Mouse (Mus musculus) induced T-regulatory cell, adult 2 months (primary cell): ENCODE measurements at regions not wholly inside any gene's neighbourhood (a gene's known extent, or its start where the extent isn't known, plus 50 kb on each side); places are given as distances from the start of the nearest gene placed in this dataset.

Experiments
- DNase-seq: peaks from one replicate; pipeline ENCODE4 v3.0.0-alpha.2; 2012; ENCODE audit warnings: low read depth

- no peak for DNase-seq
Observed at GRCm38 (mm10) chr16:26302045-26302444, 69.6 kb downstream of the Cldn1 start.

DNA sequence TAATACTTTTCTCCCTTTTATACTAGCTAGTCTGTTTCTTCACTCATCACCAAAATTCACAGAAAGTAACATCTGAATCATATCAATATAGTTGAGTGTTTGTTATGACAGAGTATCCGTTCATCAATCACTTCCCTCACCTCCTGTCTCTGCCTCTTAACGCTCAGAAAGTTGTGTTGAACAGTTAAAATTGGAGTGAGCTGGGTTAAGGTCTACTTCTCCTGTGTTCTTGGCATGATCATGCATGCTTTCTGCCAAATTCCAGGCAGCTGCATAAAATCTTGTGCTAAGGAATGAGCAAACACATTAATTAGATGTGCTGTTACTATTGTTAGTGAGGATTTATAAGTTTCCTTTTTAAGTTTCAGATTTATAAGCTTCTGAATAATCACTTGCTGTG is 79.9 kb downstream of the Cldn1 start:
- DNase-seq = no peak

DNA sequence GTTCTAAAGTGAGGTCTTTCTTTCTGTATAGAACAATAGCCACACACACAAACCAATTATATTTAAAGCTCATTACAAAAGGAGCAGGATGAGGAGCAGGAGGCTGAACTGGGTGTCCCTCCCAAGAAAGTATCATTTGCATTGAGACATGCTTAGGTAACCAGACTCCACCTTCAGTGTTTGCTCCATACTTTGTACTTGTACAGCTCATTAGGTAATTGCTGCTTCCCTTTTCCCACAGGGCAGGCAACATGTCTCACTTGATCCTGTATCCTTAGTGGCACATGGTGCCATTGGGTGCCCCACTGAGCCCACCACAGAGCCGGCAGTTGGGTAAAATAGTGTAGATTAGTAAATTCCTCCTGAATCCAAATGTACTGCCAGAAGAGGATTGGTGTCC is 86.0 kb downstream of the Cldn1 start:
- DNase-seq = no peak

- DNase-seq = no peak
Observed at GRCm38 (mm10) chr16:26284713-26285112, 86.9 kb downstream of the Cldn1 start.

DNA sequence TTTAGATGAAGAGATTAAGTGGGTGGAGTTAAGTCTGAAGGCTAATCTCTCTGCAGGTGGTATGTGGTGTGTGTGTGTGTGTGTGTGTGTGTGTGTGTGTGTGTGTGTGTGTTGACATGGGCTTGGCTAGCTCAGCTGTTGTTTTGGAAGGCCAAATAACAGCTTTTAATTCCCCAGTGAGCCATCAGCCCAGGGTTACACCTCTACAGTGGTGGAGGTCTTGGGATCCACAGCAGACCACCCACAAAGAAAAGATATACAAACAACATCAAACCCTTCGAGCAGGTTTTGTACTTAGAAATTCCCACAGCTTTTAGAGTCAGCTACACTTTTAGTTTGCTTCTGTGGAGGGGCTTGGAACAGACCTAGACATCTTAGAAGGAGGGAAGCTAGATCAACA is 89.2 kb downstream of the Cldn1 start:
- DNase-seq = no peak

DNA sequence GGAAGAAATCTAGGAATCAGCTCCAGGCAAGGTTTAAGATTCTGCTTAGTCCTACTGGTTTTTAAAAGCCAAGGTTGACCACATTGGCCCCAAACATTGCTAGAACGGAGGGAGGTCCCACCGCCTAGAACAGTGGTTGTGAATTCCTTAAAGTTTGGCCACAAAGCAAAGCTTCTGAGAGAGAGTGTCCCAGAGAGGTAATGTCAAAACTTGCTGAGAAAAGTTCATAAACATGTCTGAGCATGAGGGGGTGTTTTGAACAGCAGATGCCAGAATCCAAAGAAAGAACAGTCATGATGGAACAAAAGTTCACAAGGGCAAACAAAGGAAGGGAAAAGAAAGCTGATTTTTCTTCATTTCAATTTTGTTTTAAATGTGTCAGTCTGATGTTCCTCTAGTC is 90.1 kb downstream of the Cldn1 start:
- no peak for DNase-seq

- no peak for DNase-seq
Observed at GRCm38 (mm10) chr16:26276789-26277188, 94.9 kb downstream of the Cldn1 start.

DNA sequence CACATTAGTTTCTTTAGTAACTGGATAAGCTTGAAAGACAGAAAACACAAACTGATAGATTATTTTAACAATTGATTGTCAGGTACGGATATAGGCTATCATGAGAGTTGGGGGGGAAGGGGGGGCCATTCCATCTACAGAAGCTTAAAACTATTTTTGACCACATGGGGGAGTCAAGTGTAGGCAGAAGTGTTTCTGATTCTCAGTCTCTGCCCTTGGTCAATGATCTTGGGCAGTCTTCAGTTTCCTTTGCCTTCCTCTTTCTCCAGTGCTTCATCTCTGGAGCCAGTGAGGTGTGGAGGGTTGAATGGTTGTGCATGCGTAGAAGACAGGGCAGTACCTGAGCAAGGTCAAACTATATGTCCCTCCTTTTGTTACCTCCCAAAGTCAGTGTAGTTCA is 118.8 kb downstream of the Cldn1 start:
- DNase-seq = no peak

DNA sequence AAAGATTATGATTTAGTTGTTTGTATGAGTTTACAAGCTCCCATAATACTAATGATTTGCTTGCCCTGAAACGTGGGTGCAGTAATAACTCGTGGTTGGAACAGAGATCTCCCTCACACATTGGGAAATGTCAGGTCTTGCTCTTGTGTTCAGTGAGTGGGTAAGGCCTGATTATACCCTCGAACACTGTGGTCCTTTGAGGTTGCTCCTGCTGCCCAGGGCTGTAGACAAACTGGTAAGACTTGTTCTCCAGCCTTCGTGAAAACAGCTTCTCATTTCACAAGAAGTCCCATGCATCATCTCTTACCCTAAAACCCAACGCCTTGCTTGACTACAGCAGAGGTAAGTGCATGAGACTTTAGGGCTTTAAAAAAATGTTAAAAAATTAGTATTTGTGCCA is 119.9 kb downstream of the Cldn1 start:
- no peak for DNase-seq

DNA sequence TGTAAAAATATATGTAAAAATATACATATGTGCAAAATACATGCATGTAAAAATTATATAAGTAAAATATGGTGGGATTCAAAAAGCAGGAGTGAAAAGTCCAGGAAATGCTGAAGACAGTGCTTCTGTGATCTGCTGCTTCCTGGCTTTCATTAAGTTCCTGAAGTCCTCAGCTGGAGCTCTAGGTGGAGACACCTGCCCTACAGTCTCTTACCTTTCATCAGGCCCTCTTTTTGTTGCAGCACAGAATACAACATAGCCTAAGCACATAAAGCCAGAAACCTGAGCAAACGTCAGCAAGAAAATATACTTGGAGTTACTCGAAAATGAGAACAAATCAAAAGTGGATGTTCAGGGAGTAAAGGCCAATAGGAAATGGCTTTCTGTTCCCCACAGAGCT is 120.6 kb downstream of the Cldn1 start:
- no peak for DNase-seq

DNA sequence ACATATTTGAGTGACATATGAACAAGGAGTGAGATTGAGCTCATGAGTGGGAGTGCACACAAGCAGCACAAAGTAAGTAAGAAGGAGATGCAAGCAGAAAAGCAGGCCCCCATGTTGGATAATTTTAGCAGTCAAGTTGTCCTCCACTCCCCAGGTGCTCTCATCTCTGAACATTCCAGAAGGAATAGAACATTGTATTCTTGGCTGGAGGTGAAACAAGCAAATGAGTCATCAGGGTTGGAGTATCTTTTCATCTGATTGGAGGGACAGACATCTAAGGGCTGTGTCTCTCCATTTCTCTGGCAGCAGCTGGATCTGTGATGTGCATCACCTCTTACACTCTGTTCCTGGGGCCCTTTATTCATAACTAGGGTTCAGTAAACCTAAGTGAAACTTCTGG is 122.7 kb downstream of the Cldn1 start:
- DNase-seq = no peak

- DNase-seq = no peak
Observed at GRCm38 (mm10) chr16:26247926-26248325, 123.7 kb downstream of the Cldn1 start.

- DNase-seq = no peak
Observed at GRCm38 (mm10) chr16:26235239-26235638, 129.7 kb upstream of the P3h2 start.

DNA sequence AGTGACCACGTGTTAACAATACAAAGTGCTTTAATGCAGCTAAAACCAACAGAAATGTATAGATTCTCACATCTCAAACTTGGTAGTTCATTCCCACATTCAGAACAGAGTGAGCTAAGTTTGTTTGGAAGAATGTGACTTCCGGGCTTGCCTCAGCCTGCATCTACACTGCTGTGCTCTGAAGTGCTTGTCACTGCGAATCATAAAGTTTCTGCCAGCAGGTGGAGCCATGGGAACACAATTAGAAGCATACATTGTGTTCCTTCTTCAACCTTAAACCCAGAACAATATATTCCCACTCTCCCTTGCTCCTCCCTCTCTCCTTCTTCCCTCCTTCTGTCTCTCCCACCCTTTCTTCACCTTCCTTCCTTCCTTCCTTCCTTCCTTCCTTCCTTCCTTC is 128.5 kb upstream of the P3h2 start:
- DNase-seq = peak; percentile 41

- no peak for DNase-seq
Observed at GRCm38 (mm10) chr16:26231110-26231509, 125.5 kb upstream of the P3h2 start.

DNA sequence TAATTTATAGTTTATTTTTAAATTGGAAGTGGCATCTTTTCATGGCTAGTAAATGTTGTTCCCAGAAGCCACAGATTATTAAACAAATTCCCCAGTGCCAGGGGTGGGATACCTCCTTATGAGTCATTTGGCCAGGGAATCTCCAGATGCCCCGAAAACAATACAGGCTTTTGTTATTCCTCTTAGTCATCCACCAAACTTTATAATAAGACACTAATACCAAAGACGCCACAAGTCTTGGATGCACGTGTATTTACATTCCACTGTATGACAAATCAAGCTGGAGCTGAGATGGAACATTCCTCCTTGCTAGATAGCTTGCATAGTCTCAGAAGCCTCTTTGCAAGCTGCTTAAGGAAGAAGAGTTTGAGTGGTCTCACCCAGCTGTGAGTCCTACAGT is 105.8 kb upstream of the P3h2 start:
- DNase-seq = no peak

DNA sequence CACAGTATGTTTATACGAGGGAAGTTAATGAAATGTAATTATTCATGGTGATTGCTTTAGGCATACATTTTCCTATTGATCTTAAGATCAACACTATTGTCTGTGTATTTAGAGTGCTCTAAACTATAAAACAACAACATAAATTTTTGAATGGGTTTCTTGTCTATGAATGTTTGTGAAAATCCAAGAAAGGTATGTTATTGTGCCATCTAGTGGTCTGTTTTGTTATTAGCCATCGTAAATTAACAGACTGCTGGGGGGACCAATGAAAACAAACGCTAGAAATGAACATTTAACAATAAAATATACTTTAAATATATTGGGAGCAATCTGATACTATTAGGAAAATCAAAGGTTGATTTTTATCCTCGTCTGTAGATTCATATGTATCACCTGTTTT is 93.5 kb upstream of the P3h2 start:
- DNase-seq = peak; percentile 28

- DNase-seq = no peak
Observed at GRCm38 (mm10) chr16:26196345-26196744, 90.8 kb upstream of the P3h2 start.

GRCm38 (mm10) chr16:26185288-26186281 is 80.0 kb upstream of the P3h2 start:
- DNase-seq = no peak

DNA sequence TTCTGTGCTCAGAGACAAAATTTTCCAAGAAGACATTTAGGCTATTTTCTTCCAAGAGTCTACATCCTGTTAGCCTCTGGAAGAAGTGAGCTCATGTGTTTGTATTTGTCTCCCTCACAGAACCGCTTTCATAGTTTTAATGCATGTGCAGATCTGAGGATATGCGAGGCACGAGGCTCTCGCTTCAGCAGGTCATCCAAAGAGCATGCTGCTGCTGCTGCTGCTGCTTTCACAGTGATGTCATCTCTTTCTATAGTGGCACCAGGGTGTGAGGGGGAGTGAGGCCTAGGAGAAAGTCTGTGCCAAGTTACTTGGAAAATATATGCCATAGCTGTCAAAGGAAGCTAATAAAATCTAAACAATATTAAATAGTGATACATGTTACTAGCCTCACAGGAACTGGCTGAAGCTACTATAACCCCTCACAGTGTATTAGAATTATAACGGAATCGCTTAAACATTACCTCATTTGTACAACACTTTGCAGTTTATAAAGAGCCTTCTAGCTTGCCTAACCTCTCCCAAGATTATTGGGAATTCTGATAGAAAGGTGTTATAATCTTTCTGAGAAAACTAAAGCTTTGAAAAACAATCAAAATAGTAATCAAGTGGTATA is 79.2 kb upstream of the P3h2 start:
- DNase-seq = no peak

DNA sequence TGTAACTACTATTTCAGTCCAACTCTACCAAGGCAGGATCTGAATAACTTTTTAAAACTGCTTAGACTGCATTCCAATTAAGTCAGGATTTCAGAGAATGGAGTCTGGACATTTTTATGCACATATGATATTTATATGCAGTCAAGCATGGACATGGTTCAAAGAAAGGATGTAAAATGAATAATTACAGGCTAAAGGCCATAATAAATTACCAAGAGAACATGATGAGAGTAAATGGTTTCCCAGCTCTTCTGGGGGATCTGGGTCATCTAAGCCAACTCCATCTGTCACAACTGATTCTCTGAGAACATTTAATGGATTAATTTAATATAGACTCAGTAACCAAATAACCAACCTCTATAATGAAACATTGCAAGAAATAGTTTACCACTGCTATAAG is 77.9 kb upstream of the P3h2 start:
- DNase-seq = no peak

DNA sequence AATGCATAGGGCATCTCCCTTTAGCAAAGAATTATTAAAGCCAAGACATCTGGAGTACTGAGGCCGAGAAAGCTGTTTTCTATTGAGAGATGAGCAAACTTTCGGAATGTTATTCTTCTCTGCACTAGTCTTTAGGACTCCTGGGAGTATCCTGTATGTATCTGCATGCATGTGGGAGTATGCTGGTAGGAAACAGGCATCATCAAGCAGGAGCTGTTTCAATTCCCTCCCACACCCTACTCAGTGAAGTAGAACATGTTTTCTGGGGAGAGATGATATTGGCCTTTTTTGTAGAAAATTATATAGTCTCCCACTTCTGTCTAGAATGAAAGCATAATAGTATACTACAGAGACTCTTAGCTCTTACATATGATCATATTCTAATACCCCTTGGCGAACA is 76.1 kb upstream of the P3h2 start:
- no peak for DNase-seq

DNA sequence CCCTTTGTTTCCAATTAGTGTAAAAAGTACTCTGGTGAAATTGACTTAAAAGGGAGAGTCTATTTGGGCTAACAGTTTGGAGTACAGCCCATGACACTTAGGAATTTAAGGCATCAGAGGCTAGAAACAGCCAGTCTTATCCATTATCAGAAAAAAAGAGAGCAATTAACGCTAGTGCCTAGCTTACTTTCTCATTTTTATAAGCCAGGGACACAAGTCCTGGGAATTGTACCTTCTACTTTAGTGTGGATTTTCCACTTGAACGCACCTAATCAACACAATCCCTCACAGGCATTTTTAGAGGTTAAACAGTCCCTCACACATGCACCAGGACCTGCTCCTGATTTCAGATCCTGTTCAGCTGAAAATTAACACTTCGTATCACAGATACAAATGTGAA is 65.9 kb upstream of the P3h2 start:
- DNase-seq = no peak

GRCm38 (mm10) chr16:26169382-26169781 is 63.8 kb upstream of the P3h2 start:
- no peak for DNase-seq
